Mouse (Mus musculus) hindbrain, embryonic 16.5 days (tissue): ENCODE results near the gene Mansc4. TPM values are rescaled to one million over a fixed set of nuclear protein-coding genes. Genes with fewer than 3 reads are reported as not detected.

Experiments used
- ATAC-seq: fragments of 200-750 bp; cut with Nextera tagmentation; 2 replicates; pipeline ENCODE4 v1.8.0; 2017; ENCODE audit warnings: moderate TSS enrichment, moderate library complexity
- H3K27ac ChIP-seq: fragments of 300-500 bp; sonication (generic); 2 replicates; pipeline ENCODE4 v1.5.1; 2014; ENCODE audit warnings: low read depth, mild to moderate bottlenecking, control low read depth, low read length, moderate library complexity
- H3K27me3 ChIP-seq: fragments of 300-500 bp; sonication (generic); replicated peaks from 2 replicates; pipeline ENCODE4 v1.6.1; 2014; ENCODE audit warnings: low read length; ENCODE audit not compliant: control insufficient read depth, insufficient read depth
- H3K36me3 ChIP-seq: fragments of 300-500 bp; sonication (generic); 2 replicates; pipeline ENCODE4 v1.6.1; 2014; ENCODE audit warnings: mild to moderate bottlenecking, low read length, moderate library complexity, mixed read lengths; ENCODE audit not compliant: control insufficient read depth, insufficient read depth
- H3K4me1 ChIP-seq: fragments of 300-500 bp; sonication (generic); 2 replicates; pipeline ENCODE4 v1.6.1; 2014; ENCODE audit warnings: low read depth, low read length; ENCODE audit not compliant: control insufficient read depth, insufficient read depth
- H3K4me2 ChIP-seq: fragments of 300-500 bp; sonication (generic); 2 replicates; pipeline ENCODE4 v1.6.1; 2014; ENCODE audit warnings: mild to moderate bottlenecking, low read length, control low read depth, moderate library complexity
- H3K4me3 ChIP-seq: fragments of 300-500 bp; sonication (generic); 2 replicates; pipeline ENCODE4 v1.5.1; 2014; ENCODE audit warnings: mild to moderate bottlenecking, low read length, control low read depth, moderate library complexity
- H3K9ac ChIP-seq: fragments of 300-500 bp; sonication (generic); 2 replicates; pipeline ENCODE4 v1.6.1; 2014; ENCODE audit warnings: low read depth, mild to moderate bottlenecking, control low read depth, low read length, moderate library complexity
- H3K9me3 ChIP-seq: fragments of 300-500 bp; sonication (generic); 2 replicates; pipeline ENCODE4 v1.6.1; 2014; ENCODE audit warnings: mild to moderate bottlenecking, low read length, moderate library complexity; ENCODE audit not compliant: control insufficient read depth
- WGBS: fragments of 180-500 bp; shearing (Covaris S2); extraction: QIAGEN DNeasy Blood & Tissue Kit; methylation state at CpG from one replicate; pipeline ENCODE4 v1.1.7; 2014; 5-methylcytosine and 5-hydroxymethylcytosine counted together
- polyA plus RNA-seq: library from polyadenylated mRNA; unstranded; fragments of >200 nt; fragmentation: Nextera tagmentation; extraction: Ambion mirVana; gene quantifications from 2 replicates; pipeline ENCODE4 v1.2.1, GENCODE M21; 2015

Gene Mansc4
- polyA plus RNA-seq, 1 experiment from 2014 or later, result 0.81 TPM

DNA sequence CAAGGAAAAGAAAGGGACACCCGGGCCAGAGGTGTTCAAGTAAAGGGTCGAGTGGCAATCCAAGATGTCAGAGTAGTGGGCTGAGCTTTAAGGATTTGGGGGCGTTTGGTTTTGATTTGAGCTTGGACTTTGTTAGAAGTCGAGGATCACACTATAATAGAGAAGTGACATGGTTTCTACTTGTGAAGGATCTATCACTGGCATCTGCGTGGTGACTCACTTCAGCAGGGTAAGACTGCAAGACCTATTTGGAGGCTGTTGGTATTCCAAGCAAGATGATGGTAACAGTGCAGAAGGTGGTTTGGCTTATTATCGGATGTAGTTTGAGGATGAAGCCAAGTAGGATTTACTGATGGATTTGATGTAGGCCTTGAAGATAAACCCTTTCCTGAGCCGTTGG, 43.2 kb downstream of the Mansc4 start:
- H3K4me3 ChIP-seq, result peak overlapping the region; percentile 91
- peaks cover 8% of the 10 kb centered on the region for H3K4me1 ChIP-seq
- no peak overlapping the region for H3K27ac ChIP-seq
- no peak for ATAC-seq
- H3K27me3 ChIP-seq, result no peaks in the 10 kb centered on the region
- H3K4me2 ChIP-seq, result peak overlapping the region; percentile 75
- H3K36me3 ChIP-seq, result peaks cover under 1% of the 10 kb centered on the region; the same call in 1 of the 2 replicates
- H3K9ac ChIP-seq, result no peak overlapping the region
- no peaks in the 10 kb centered on the region for H3K9me3 ChIP-seq
- 62% methylated on average over 7 of the region's 7 CpGs for WGBS

DNA sequence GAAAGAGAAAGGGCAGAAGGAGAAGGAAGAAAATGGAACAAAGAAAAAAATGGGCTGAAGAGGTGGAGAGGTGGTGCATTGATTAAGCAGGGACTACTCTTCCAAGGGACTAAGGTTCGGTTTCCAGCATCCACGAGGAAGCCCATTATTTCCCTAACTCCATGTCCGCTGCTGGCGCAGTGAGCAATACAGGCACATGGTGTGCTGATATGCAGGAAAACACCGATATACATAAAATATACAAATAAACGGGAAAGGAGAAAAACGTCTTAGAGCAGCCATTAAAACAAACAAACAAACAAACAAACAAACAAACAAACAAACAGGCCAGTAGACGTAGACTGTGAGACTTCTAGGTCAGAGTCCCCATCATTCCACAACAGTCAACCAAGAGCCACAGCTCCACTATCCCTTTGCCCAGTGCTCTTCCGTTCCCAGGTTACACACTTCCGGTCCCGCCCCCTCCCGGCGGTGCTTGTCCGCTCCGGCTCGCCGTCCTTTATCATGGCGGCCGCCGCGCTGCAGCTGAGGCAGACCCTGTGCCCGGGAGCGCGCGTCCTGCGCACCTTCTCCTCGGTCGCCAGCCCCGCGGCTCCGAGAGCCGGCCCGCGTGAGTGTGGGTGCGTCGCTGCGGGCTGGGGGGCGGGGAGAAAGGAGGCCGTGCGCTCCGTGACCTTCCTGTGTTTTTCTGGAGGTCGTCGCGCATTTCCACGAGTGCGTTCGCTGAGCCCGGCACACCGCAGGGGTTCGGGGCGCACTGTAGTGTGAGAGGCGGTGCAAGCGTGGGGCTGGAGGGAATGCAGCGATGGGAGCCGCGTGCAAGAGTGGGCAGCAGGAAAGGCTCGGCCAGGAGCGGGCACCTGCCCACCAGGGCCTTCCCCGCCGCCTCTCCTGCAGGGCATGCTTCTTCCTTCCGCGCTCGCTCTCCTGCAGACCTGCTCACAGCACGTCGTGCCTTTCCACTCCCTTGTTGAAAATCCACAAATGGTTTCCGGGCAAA, 44.2 kb downstream of the Mansc4 start, which contains the start of gene Mrps35:
TSS of gene Mrps35 (plus strand) at position 474 of the 1,000 bp plus-strand sequence.
- Histone ChIP-seq H3K27ac (peak within 1 kb of the TSS; percentile 89), H3K4me3 (peak within 1 kb of the TSS; percentile 91), H3K4me1 (peaks cover 8% of the 10 kb centered on the region), H3K4me2 (peak within 1 kb of the TSS; percentile 75), H3K9me3 (no peaks in the 10 kb centered on the region), H3K36me3 (no peaks in the 10 kb centered on the region), H3K9ac (peak within 1 kb of the TSS; percentile 92), H3K27me3 (no peaks in the 10 kb centered on the region)
- ATAC-seq, result peak; percentile 100
- 4% methylated on average over 60 of the region's 66 CpGs for WGBS

- Histone ChIP-seq H3K9ac (no peak within 1 kb of the TSS), H3K27me3 (no peaks in the 10 kb centered on the region), H3K9me3 (no peaks in the 10 kb centered on the region), H3K36me3 (no peaks in the 10 kb centered on the region), H3K27ac (no peak within 1 kb of the TSS), H3K4me2 (no peak within 1 kb of the TSS), H3K4me3 (no peak within 1 kb of the TSS), H3K4me1 (no peaks in the 10 kb centered on the region)
- WGBS, result 39% methylated on average over 13 of the region's 13 CpGs
- no peak for ATAC-seq
Measured at GRCm38 (mm10) chr6:147032303-147032925, 54.4 kb downstream of the Mansc4 start, which contains the start of gene Rep15. TSS of gene Rep15 (plus strand) at chr6:147032584.

DNA sequence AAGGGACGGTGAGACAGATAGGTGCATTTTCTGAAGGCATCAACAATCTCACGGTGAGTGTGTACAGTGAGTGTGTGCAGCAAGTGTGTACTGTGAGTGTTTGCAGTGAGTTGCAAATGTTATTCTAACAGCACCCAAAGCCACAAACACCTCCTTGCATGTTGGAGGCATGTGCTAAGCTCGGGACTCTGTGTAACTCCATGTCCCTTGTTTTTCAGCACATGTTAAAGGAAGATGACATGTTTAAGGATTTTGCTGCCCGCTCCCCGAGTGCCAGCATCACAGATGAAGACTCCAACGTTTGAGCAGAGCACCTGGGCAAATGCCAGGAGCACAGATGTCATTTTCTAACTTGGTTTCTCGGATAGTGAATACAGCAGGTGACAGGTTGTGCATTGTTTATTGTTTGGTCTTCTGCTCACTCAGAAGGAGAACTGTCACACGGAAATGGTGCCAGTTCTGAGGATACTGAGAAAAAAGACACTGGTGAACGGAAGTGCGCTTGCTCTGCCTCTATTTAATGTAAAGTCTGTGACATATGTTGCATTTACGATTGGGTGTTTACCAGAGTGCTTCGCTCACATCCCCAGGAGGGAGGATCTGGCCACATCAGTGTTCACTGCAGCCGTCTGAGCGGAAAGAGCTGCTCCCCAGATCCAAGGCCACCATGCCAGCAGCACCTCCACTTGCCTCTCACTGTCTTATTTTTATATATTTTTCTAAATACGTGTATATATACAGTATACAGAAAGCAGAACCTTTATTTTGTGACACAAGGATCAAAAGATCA, 56.5 kb downstream of the Mansc4 start:
- no peaks in the 10 kb centered on the region for H3K4me1 ChIP-seq
- H3K4me2 ChIP-seq, result no peak overlapping the region
- no peaks in the 10 kb centered on the region for H3K27me3 ChIP-seq
- no peak overlapping the region for H3K9ac ChIP-seq
- ATAC-seq, result no peak
- no peaks in the 10 kb centered on the region for H3K36me3 ChIP-seq
- no peak overlapping the region for H3K27ac ChIP-seq
- WGBS, result 82% methylated on average over 15 of the region's 15 CpGs
- no peaks in the 10 kb centered on the region for H3K9me3 ChIP-seq
- no peak overlapping the region for H3K4me3 ChIP-seq

DNA sequence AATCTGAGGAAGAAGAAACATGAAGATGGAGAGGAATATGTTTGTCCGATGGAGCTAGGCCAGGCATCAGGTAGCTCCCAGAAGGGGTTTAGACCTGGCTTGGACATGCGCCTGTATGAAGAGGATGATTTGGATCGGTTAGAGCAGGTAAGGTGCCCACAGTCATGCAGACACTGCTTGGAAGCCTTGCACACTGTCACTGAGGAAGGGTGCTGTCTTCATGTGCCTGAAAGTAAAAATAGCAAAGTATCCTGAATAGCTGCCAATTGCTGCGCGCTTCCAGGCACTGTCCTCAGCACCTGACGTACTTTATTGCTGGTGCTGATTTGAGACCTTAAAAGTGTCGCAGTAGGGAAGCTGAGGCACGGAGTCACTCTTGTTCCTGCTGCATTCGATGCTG, 57.2 kb downstream of the Mansc4 start:
- H3K9ac ChIP-seq, result no peak overlapping the region
- H3K4me3 ChIP-seq, result no peak overlapping the region
- no peak for ATAC-seq
- H3K4me2 ChIP-seq, result no peak overlapping the region
- no peak overlapping the region for H3K27ac ChIP-seq
- WGBS, result 94% methylated on average over 9 of the region's 9 CpGs
- H3K36me3 ChIP-seq, result no peaks in the 10 kb centered on the region
- no peaks in the 10 kb centered on the region for H3K9me3 ChIP-seq
- H3K27me3 ChIP-seq, result no peaks in the 10 kb centered on the region
- H3K4me1 ChIP-seq, result no peaks in the 10 kb centered on the region

GRCm38 (mm10) chr6:147028396-147028795, 58.4 kb downstream of the Mansc4 start:
- H3K36me3 ChIP-seq, result no peaks in the 10 kb centered on the region
- 84% methylated on average over 2 of the region's 2 CpGs for WGBS

More at GRCm38 (mm10) chr6:147028396-147028795, 58.4 kb downstream of the Mansc4 start:
- no peak overlapping the region for H3K27ac ChIP-seq
- ATAC-seq, result no peak
- no peaks in the 10 kb centered on the region for H3K27me3 ChIP-seq
- no peaks in the 10 kb centered on the region for H3K9me3 ChIP-seq
- no peak overlapping the region for H3K9ac ChIP-seq
- H3K4me3 ChIP-seq, result no peak overlapping the region
- no peaks in the 10 kb centered on the region for H3K4me1 ChIP-seq
- H3K4me2 ChIP-seq, result no peak overlapping the region

Other genes with a start within 250 kb of the Mansc4 start
- gene Smco2, start 236.9 kb downstream of the Mansc4 start, polyA plus RNA-seq, result not detected in 2 replicates
- gene Ppfibp1, start 198.5 kb downstream of the Mansc4 start, polyA plus RNA-seq, result 14.6 and 15.9 TPM in 2 replicates
- 0.05 TPM in 1 of 2 replicates, not detected in the other for gene 1700034J05Rik, start 132.6 kb downstream of the Mansc4 start, polyA plus RNA-seq
- 0.54 and 0.82 TPM in 2 replicates for gene Rep15, start 54.4 kb downstream of the Mansc4 start, polyA plus RNA-seq
- gene Mrps35, start 44.3 kb downstream of the Mansc4 start, polyA plus RNA-seq, result 76.1 and 81.6 TPM in 2 replicates
- 6.3 and 8.2 TPM in 2 replicates for gene Klhl42, start 4.3 kb upstream of the Mansc4 start, polyA plus RNA-seq
- 3.9 and 4.4 TPM in 2 replicates for gene Pthlh, start 177.2 kb upstream of the Mansc4 start, polyA plus RNA-seq